ENCODE assay signal across 9 mouse cellular contexts in the genomic region with DNA sequence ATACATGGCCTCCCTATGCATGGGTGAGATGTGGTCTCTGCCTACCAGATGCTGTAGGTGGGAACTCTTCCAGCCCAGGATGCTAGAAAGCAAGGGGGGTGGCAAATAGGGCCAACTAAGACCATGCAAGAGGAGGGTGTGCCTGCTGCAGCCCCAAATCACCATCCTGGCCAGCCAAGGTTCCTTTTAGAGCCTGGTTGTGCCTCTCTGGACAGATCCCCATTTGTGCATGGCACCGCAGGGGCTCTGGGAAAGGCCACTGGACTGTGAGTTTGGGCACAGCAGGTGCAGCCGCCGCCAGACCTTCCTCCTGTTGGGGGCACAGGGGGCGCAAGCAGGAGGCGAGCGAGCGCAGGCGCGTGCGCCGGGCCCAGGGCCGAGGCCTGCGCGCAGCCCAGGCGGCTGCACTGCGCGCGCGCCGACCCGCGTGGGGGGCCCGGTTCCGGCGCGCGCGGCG. TPM values are rescaled to one million over a fixed set of nuclear protein-coding genes. Genes with fewer than 3 reads are reported as not detected.
DNase-seq lines count a peak whose midpoint lies in the region; ATAC-seq and TF ChIP-seq lines count a peak whose summit lies in the region.
"Had no signal": no experiment of that assay in that cellular context is flagged by ENCODE, and none has a peak within 500 bp of the region (broad histone marks: within the 10 kb centered on the region; RNA-seq: fewer than 3 reads in every experiment).

No protein-coding gene starts in this region.

- H3K4me3 ChIP-seq in heart, adult 2 months: 0 out of 2 replicates have a peak overlapping the region, but pooled peaks have one; percentile 28
- peak overlapping the region; percentile 84 for H3K4me3 ChIP-seq in forebrain, embryonic 13.5 days
- peak overlapping the region; percentile 61 for H3K4me3 ChIP-seq in kidney, postnatal 0 days (replicated peaks; ENCODE audit: low read depth, low read length)
- H3K4me3 ChIP-seq in midbrain, embryonic 15.5 days: peak overlapping the region; percentile 96

- peak overlapping the region; percentile 36; the same call in 1 of the 2 replicates for H3K27ac ChIP-seq in heart, adult 2 months
- H3K27ac ChIP-seq in forebrain, embryonic 13.5 days: peak overlapping the region; percentile 52
- H3K27ac ChIP-seq in kidney, postnatal 0 days: no peak overlapping the region
- H3K27ac ChIP-seq in midbrain, embryonic 15.5 days: peak overlapping the region; percentile 83

- peak overlapping the region; percentile 73 for H3K9ac ChIP-seq in heart, adult 2 months (ENCODE audit: low read depth, low read length)
- peak overlapping the region; percentile 90 for H3K9ac ChIP-seq in forebrain, embryonic 13.5 days
- H3K9ac ChIP-seq in kidney, postnatal 0 days (ENCODE audit: low read depth, low read length): peak overlapping the region; percentile 66
- peak overlapping the region; percentile 88 for H3K9ac ChIP-seq in midbrain, embryonic 15.5 days

- H3K79me2 ChIP-seq in heart, adult 2 months (replicated peaks; ENCODE audit: control insufficient read depth, insufficient read depth, low read length): no peaks in the 10 kb centered on the region

- intact Hi-C loops in heart, adult 2 months (cut with DNase I): loop anchor here (5.0 kb wide), 1 partner anchor 120 kb away; no protein-coding TSS in a partner anchor

- POLR2A ChIA-PET in Patski (lab: Charles Lee): interaction anchor here (0.6 kb wide), 1 partner anchor 34 kb away, joined by 4 read pairs; no protein-coding TSS in a partner anchor

- CTCF ChIA-PET in Patski (lab: Charles Lee): interaction anchor here (1.3 kb wide), 1 partner anchor 39 kb away, joined by 4 read pairs; no protein-coding TSS in a partner anchor

- no peak for TF ChIP-seq POLR2A in heart, adult 2 months (IDR thresholded peaks at IDR 0.05; ENCODE audit: insufficient read depth, low read depth, low read length)

- 0 out of 2 replicates have a peak, but pooled peaks cover 2% of the 10 kb centered on the region for H3K36me3 ChIP-seq in heart, adult 2 months (ENCODE audit: control insufficient read depth, insufficient read depth, low read length)
- no peaks in the 10 kb centered on the region for H3K36me3 ChIP-seq in forebrain, embryonic 13.5 days (ENCODE audit: poor library complexity, severe bottlenecking)
- no peaks in the 10 kb centered on the region for H3K36me3 ChIP-seq in kidney, postnatal 0 days (ENCODE audit: insufficient read depth, low read length)
- no peaks in the 10 kb centered on the region for H3K36me3 ChIP-seq in midbrain, embryonic 15.5 days (replicated peaks)

- WGBS in heart, adult 2 months: under 1% methylated on average over 29 of the region's 29 CpGs
- WGBS in forebrain, embryonic 13.5 days: under 1% methylated on average over 23 of the region's 29 CpGs
- WGBS in kidney, postnatal 0 days: 0% methylated on average over 22 of the region's 29 CpGs
- 0% methylated on average over 29 of the region's 29 CpGs for WGBS in midbrain, embryonic 15.5 days

- peak; percentile 26 for ATAC-seq in Patski
- peak; percentile 92 for ATAC-seq in forebrain, embryonic 13.5 days
- peak; percentile 82 for ATAC-seq in kidney, postnatal 0 days (replicated peaks; ENCODE audit: low FRiP score, low read depth)
- peak; percentile 95 for ATAC-seq in midbrain, embryonic 15.5 days (replicated peaks)
- no peak for ATAC-seq in erythroblast, adult 5-6 weeks (replicated peaks; ENCODE audit: low FRiP score, poor library complexity, severe bottlenecking)

- H3K4me2 ChIP-seq in forebrain, embryonic 13.5 days: peak overlapping the region; percentile 65
- H3K4me2 ChIP-seq in kidney, postnatal 0 days (ENCODE audit: low read length): peak overlapping the region; percentile 79
- H3K4me2 ChIP-seq in midbrain, embryonic 15.5 days: peak overlapping the region; percentile 83

- peak in 1 of 2 experiments; percentile 44 for DNase-seq in heart, adult 2 months
- DNase-seq in heart, adult 8-10 months (ENCODE audit: low spot score): no peak
- DNase-seq in Patski (ENCODE audit: low read depth, low spot score): no peak
- DNase-seq in kidney, postnatal 0 days (ENCODE audit: low spot score): peak; percentile 23
- no peak for DNase-seq in adipocyte (ENCODE audit: low spot score)

- H3K9me3 ChIP-seq in forebrain, embryonic 13.5 days (replicated peaks): no peaks in the 10 kb centered on the region; the same call in 1 of the 2 replicates
- no peaks in the 10 kb centered on the region for H3K9me3 ChIP-seq in kidney, postnatal 0 days (replicated peaks; ENCODE audit: low read length)
- no peaks in the 10 kb centered on the region for H3K9me3 ChIP-seq in midbrain, embryonic 15.5 days

- TF ChIP-seq EP300 in heart, adult 2 months (IDR thresholded peaks at IDR 0.05; ENCODE audit: insufficient read depth, low read depth, low read length): no peak

- in situ Hi-C loops in Patski (cut with MboI; ENCODE audit: low pct_unique_long_range_greater_than_20kb): no loop called here

- H3K27me3 ChIP-seq in heart, adult 2 months (ENCODE audit: control insufficient read depth, insufficient read depth, low read length): no peaks in the 10 kb centered on the region
- no peaks in the 10 kb centered on the region for H3K27me3 ChIP-seq in Patski
- H3K27me3 ChIP-seq in forebrain, embryonic 13.5 days: no peaks in the 10 kb centered on the region
- H3K27me3 ChIP-seq in kidney, postnatal 0 days (ENCODE audit: insufficient read depth, low read length): no peaks in the 10 kb centered on the region
- H3K27me3 ChIP-seq in midbrain, embryonic 15.5 days (replicated peaks): no peaks in the 10 kb centered on the region

- TF ChIP-seq CTCF in heart, adult 2 months (IDR thresholded peaks at IDR 0.05): peak; percentile 6; the same call in 1 of the 2 replicates
- no peak for TF ChIP-seq CTCF in Patski (IDR thresholded peaks at IDR 0.05)
- peak; percentile 12; the same call in 1 of the 2 replicates for TF ChIP-seq CTCF in kidney, postnatal 0 days (IDR thresholded peaks at IDR 0.05; ENCODE audit: low read depth)

- H3K4me1 ChIP-seq in heart, adult 2 months (ENCODE audit: control insufficient read depth, insufficient read depth, low read length): peaks cover 1% of the 10 kb centered on the region; the same call in 1 of the 2 replicates
- peaks cover 26% of the 10 kb centered on the region for H3K4me1 ChIP-seq in forebrain, embryonic 13.5 days
- no peaks in the 10 kb centered on the region for H3K4me1 ChIP-seq in kidney, postnatal 0 days (replicated peaks; ENCODE audit: insufficient read depth, low read length)
- peaks cover 20% of the 10 kb centered on the region for H3K4me1 ChIP-seq in midbrain, embryonic 15.5 days

RNA-seq across cellular contexts. Expression of a gene that starts 14.0 kb away (rescaled TPM):
- total RNA-seq in heart, adult 2 months (2021): 100 to 1,000 TPM; 220 to 268 TPM
- polyA plus RNA-seq in heart, adult 2 months (2012; rRNA removed): 121 and 213 TPM in 2 replicates
- total RNA-seq in heart, adult 8-10 months (2022): 100 to 1,000 TPM; 268 to 296 (median 280) TPM
- 43.4 TPM for polyA plus RNA-seq in Patski (2021)
- polyA plus RNA-seq in forebrain, embryonic 13.5 days (2015; fragmentation: Nextera tagmentation; extraction: Ambion mirVana): 7.4 and 9.0 TPM in 2 replicates
- 6.2 and 6.9 TPM in 2 replicates for polyA plus RNA-seq in kidney, postnatal 0 days (2015; fragmentation: Nextera tagmentation; extraction: Ambion mirVana)
- polyA plus RNA-seq in midbrain, embryonic 15.5 days (2015; fragmentation: Nextera tagmentation; extraction: Ambion mirVana): 12.7 and 13.7 TPM in 2 replicates
- total RNA-seq in erythroblast, adult 5-6 weeks (2015; ENCODE audit: low replicate concordance): not detected in 2 replicates
- total RNA-seq in erythroblast, adult 5-6 weeks (2017; ENCODE audit: low replicate concordance): not detected in 2 replicates

RNA-seq across cellular contexts. Expression of a gene that starts 29.6 kb away (rescaled TPM):
- total RNA-seq in heart, adult 2 months (2021): under 1 TPM; 0.26 to 0.45 TPM
- polyA plus RNA-seq in heart, adult 2 months (2012; rRNA removed): 0.02 and 0.15 TPM in 2 replicates
- 1 to 10 TPM in 1 of 4 experiments, under 1 TPM in 3; 0.34 to 1.2 (median 0.61) TPM for total RNA-seq in heart, adult 8-10 months (2022)
- polyA plus RNA-seq in Patski (2021): not detected
- polyA plus RNA-seq in forebrain, embryonic 13.5 days (2015; fragmentation: Nextera tagmentation; extraction: Ambion mirVana): not detected in 2 replicates
- not detected in 2 replicates for polyA plus RNA-seq in kidney, postnatal 0 days (2015; fragmentation: Nextera tagmentation; extraction: Ambion mirVana)
- polyA plus RNA-seq in midbrain, embryonic 15.5 days (2015; fragmentation: Nextera tagmentation; extraction: Ambion mirVana): not detected in 2 replicates
- total RNA-seq in erythroblast, adult 5-6 weeks (2015; ENCODE audit: low replicate concordance): not detected in 2 replicates
- total RNA-seq in erythroblast, adult 5-6 weeks (2017; ENCODE audit: low replicate concordance): 0.14 TPM in 1 of 2 replicates, not detected in the other
- total RNA-seq: gastrocnemius, postnatal 4 days had no signal

Comparison
In these comparisons a context has a peak if more than half of its experiments do, and no peak if none do; other contexts are left out.
1. H3K4me3 ChIP-seq: peak in every context shown above with its lines; median percentile 96 in midbrain, embryonic 15.5 days; 84 in forebrain, embryonic 13.5 days; 61 in kidney, postnatal 0 days; 28 in heart, adult 2 months.